Mouse (Mus musculus) MEL (cell line): ENCODE results near the gene Gm6583. TPM values are rescaled to one million over a fixed set of nuclear protein-coding genes. Genes with fewer than 3 reads are reported as not detected.
A peak's percentile ranks its signal among the peaks of the same experiment; 100 is the strongest.

Source experiments
- DNase-seq: peaks from one replicate; pipeline ENCODE4 v3.0.0; 2011; ENCODE audit warnings: low read depth, low spot score
- H3K27ac ChIP-seq: 2 replicates; pipeline ENCODE4 v1.5.1; 2012; ENCODE audit warnings: low read depth, mild to moderate bottlenecking, control low read depth, low read length, moderate library complexity; ENCODE audit not compliant: control insufficient read depth
- H3K27me3 ChIP-seq, 2 experiments: fragments of 150-350 bp in 1 of 2; sonication (generic) in 1 of 2; 2 replicates each; pipeline ENCODE4 v1.6.1; 2012; ENCODE audit warnings: low read length in 2 of 2, mild to moderate bottlenecking in 2 of 2, improper control_type of control experiment in 1 of 2, moderate library complexity in 1 of 2; ENCODE audit not compliant: insufficient read depth in 2 of 2, control insufficient read depth in 1 of 2
- H3K36me3 ChIP-seq, 2 experiments: 2 replicates each; pipeline ENCODE4 v1.6.1; 2012 to 2014; ENCODE audit warnings: low read length in 2 of 2, improper control_type of control experiment in 1 of 2, inconsistent platforms in 1 of 2, mild to moderate bottlenecking in 1 of 2; ENCODE audit not compliant: insufficient read depth in 2 of 2, control insufficient read depth in 1 of 2
- H3K4me1 ChIP-seq, 2 experiments: fragments of 150-350 bp in 1 of 2; sonication (generic) in 1 of 2; 2 replicates each; pipeline ENCODE4 v1.6.1; 2012; ENCODE audit warnings: low read length in 2 of 2, improper control_type of control experiment in 1 of 2, mild to moderate bottlenecking in 1 of 2; ENCODE audit not compliant: insufficient read depth in 2 of 2, control insufficient read depth in 1 of 2
- H3K4me3 ChIP-seq, 2 experiments: fragments of 150-350 bp in 1 of 2; sonication (generic) in 1 of 2; 2 replicates each; pipeline ENCODE4 v1.5.1; 2012; ENCODE audit warnings: low read depth in 2 of 2, low read length in 2 of 2, mild to moderate bottlenecking in 2 of 2, moderate library complexity in 2 of 2, control low read depth in 1 of 2, improper control_type of control experiment in 1 of 2; ENCODE audit not compliant: control insufficient read depth in 1 of 2, insufficient read depth in 1 of 2
- H3K79me2 ChIP-seq: 2 replicates; pipeline ENCODE4 v1.6.1; 2012; ENCODE audit warnings: mild to moderate bottlenecking, low read length, moderate library complexity; ENCODE audit not compliant: control insufficient read depth, poor library complexity, insufficient read depth
- H3K9ac ChIP-seq: 2 replicates; pipeline ENCODE4 v1.6.1; 2012; ENCODE audit warnings: low read depth, mild to moderate bottlenecking, control low read depth, low read length, moderate library complexity; ENCODE audit not compliant: control insufficient read depth, poor library complexity, severe bottlenecking
- H3K9me3 ChIP-seq: fragments of 150-350 bp; sonication (generic); replicated peaks from 2 replicates; pipeline ENCODE4 v1.6.1; 2012; ENCODE audit warnings: mild to moderate bottlenecking, low read length, improper control_type of control experiment, moderate library complexity; ENCODE audit not compliant: insufficient read depth
- BHLHE40 ChIP-seq: IDR thresholded peaks from 2 replicates; pipeline ENCODE4 v1.6.1; 2012; ENCODE audit warnings: low read depth, mild to moderate bottlenecking, inconsistent platforms, low read length, improper control_type of control experiment, borderline replicate concordance
- CHD1 ChIP-seq: IDR thresholded peaks from 2 replicates; pipeline ENCODE4 v1.6.1; 2012; ENCODE audit warnings: low read depth, mild to moderate bottlenecking, inconsistent platforms, low read length, improper control_type of control experiment
- EP300 ChIP-seq, 2 experiments: IDR thresholded peaks; 2 replicates each; pipeline ENCODE4 v1.6.1; 2011; ENCODE audit warnings: improper control_type of control experiment in 2 of 2, low read length in 2 of 2, low read depth in 1 of 2, mild to moderate bottlenecking in 1 of 2
- ETS1 ChIP-seq: IDR thresholded peaks from 2 replicates; pipeline ENCODE4 v1.6.1; 2012; ENCODE audit warnings: low read depth, mild to moderate bottlenecking, inconsistent platforms, low read length, improper control_type of control experiment, moderate library complexity
- JUND ChIP-seq: IDR thresholded peaks from 2 replicates; pipeline ENCODE4 v1.6.1; 2011; ENCODE audit warnings: low read depth, mild to moderate bottlenecking, improper control_type of control experiment, low read length
- KAT2A ChIP-seq: conservative IDR thresholded peaks from 2 replicates; pipeline ENCODE4 v1.6.1; 2012; ENCODE audit warnings: low read depth, low read length, improper control_type of control experiment, inconsistent platforms
- MAX ChIP-seq: IDR thresholded peaks from 2 replicates; pipeline ENCODE4 v1.6.1; 2011; ENCODE audit warnings: low read length, improper control_type of control experiment
- MEF2A ChIP-seq: IDR thresholded peaks from 2 replicates; pipeline ENCODE4 v1.6.1; 2014; ENCODE audit warnings: low read depth, mild to moderate bottlenecking, inconsistent platforms, low read length, improper control_type of control experiment; ENCODE audit not compliant: poor library complexity, insufficient replicate concordance, severe bottlenecking; ENCODE audit errors: extremely low read depth
- MYC ChIP-seq: IDR thresholded peaks from 2 replicates; pipeline ENCODE4 v1.6.1; 2011; ENCODE audit warnings: low read depth, mild to moderate bottlenecking, low read length, improper control_type of control experiment, moderate library complexity
- NELFE ChIP-seq: IDR thresholded peaks from 2 replicates; pipeline ENCODE4 v1.6.1; 2011; ENCODE audit warnings: low read depth, low read length, improper control_type of control experiment
- NRF1 ChIP-seq: IDR thresholded peaks from 2 replicates; pipeline ENCODE4 v1.6.1; 2014; ENCODE audit warnings: low read depth, mild to moderate bottlenecking, inconsistent platforms, low read length, improper control_type of control experiment, moderate library complexity; ENCODE audit not compliant: poor library complexity, insufficient read depth, severe bottlenecking
- POLR2A ChIP-seq, 2 experiments: IDR thresholded peaks; 2 replicates each; pipeline ENCODE4 v1.6.1; 2011 to 2012; ENCODE audit warnings: low read length in 2 of 2, mild to moderate bottlenecking in 2 of 2, control low read depth in 1 of 2, improper control_type of control experiment in 1 of 2, low read depth in 1 of 2, moderate library complexity in 1 of 2; ENCODE audit not compliant: control insufficient read depth in 1 of 2, insufficient read depth in 1 of 2, poor library complexity in 1 of 2
- POLR2AphosphoS5 ChIP-seq: IDR thresholded peaks from 2 replicates; pipeline ENCODE4 v1.6.1; 2012; ENCODE audit warnings: low read depth, borderline replicate concordance, mild to moderate bottlenecking, inconsistent platforms, low read length, moderate library complexity, mixed read lengths
- SMC3 ChIP-seq: IDR thresholded peaks from 2 replicates; pipeline ENCODE4 v1.6.1; 2011; ENCODE audit warnings: low read depth, low read length, improper control_type of control experiment
- TAL1 ChIP-seq: IDR thresholded peaks from 2 replicates; pipeline ENCODE4 v1.6.1; 2012; ENCODE audit warnings: mild to moderate bottlenecking, inconsistent platforms, low read length, moderate library complexity, mixed read lengths
- TBP ChIP-seq: IDR thresholded peaks from 2 replicates; pipeline ENCODE4 v1.8.0; 2011; ENCODE audit warnings: low read depth, low read length, improper control_type of control experiment
- ZMIZ1 ChIP-seq: IDR thresholded peaks from 2 replicates; pipeline ENCODE4 v1.6.1; 2012; ENCODE audit warnings: low read depth, mild to moderate bottlenecking, inconsistent platforms, low read length, improper control_type of control experiment, moderate library complexity
- ZNF384 ChIP-seq: IDR thresholded peaks from 2 replicates; pipeline ENCODE4 v1.6.1; 2012; ENCODE audit warnings: low read depth, mild to moderate bottlenecking, inconsistent platforms, low read length, improper control_type of control experiment
- polyA plus RNA-seq, 2 experiments: library from polyadenylated mRNA; stranded (reverse) in 1 of 2; unstranded in 1 of 2; fragments of >175 nt in 1 of 2; fragments of >200 nt in 1 of 2; gene quantifications; 2 replicates each; pipeline versions ENCODE4 v1.2.1 to v1.2.4; 2012; ENCODE audit warnings: low replicate concordance in 2 of 2, low read depth in 1 of 2; ENCODE audit not compliant: insufficient read length in 2 of 2, insufficient read depth in 1 of 2, missing spikeins in 1 of 2
- total RNA-seq: library from RNA; depleted of rRNA; stranded (reverse); fragments of 300-350 nt; gene quantifications from 2 replicates; pipeline ENCODE4 v1.2.3, GENCODE M21; 2012

The Gm6583 gene
- total and polyA plus RNA-seq, 3 experiments, result 0.04 to 0.11 TPM; not detected in 1

- DNase-seq, result no peak
- H3K27me3 ChIP-seq, result no peaks in the 10 kb centered on the region
- H3K27ac ChIP-seq, result no peak overlapping the region
- no peak overlapping the region for H3K4me3 ChIP-seq
- H3K36me3 ChIP-seq, result peaks cover under 1 to 2% of the 10 kb centered on the region in 2 experiments; a peak in 3 of 4 replicates
- 0 out of 4 replicates have a peak, but pooled peaks cover 0 to 3% of the 10 kb centered on the region in 2 experiments for H3K4me1 ChIP-seq
- no peaks in the 10 kb centered on the region for H3K9me3 ChIP-seq
- H3K9ac ChIP-seq, result no peak overlapping the region
- H3K79me2 ChIP-seq, result no peaks in the 10 kb centered on the region
- TF ChIP-seq EP300 (IDR thresholded peaks at IDR 0.05; ENCODE audit: low read depth in 1 of 2, low read length in 2 of 2) (no peak), ETS1 (no peak), JUND (no peak), CHD1 (no peak), MEF2A (no peak), KAT2A (no peak), NELFE (no peak), POLR2A (IDR thresholded peaks at IDR 0.05; ENCODE audit: control insufficient read depth in 1 of 2, insufficient read depth in 1 of 2, low read depth in 1 of 2, low read length in 2 of 2, poor library complexity in 1 of 2) (no peak), MAX (no peak), POLR2AphosphoS5 (no peak), TAL1 (no peak)
These were observed 8.5 kb upstream of the Gm6583 start for GRCm38 (mm10) chr5:112364184-112364797.

- Histone ChIP-seq H3K4me1 (0 out of 4 replicates have a peak, but pooled peaks cover 0 to 5% of the 10 kb centered on the region in 2 experiments), H3K4me3 (no peak overlapping the region), H3K36me3 (peaks cover 2 to 3% of the 10 kb centered on the region in 2 experiments; a peak in 3 of 4 replicates), H3K27me3 (no peaks in the 10 kb centered on the region), H3K9ac (no peak overlapping the region), H3K9me3 (no peaks in the 10 kb centered on the region), H3K27ac (0 out of 2 replicates have a peak overlapping the region, but pooled peaks have one; percentile 5), H3K79me2 (no peaks in the 10 kb centered on the region)
- no peak for DNase-seq
- TF ChIP-seq JUND, result no peak
- TF ChIP-seq TBP, result no peak
- TF ChIP-seq SMC3, result no peak
- no peak for TF ChIP-seq MYC
- TF ChIP-seq BHLHE40, result no peak
- TF ChIP-seq MAX, result no peak
- TF ChIP-seq NELFE, result no peak
- TF ChIP-seq ETS1, result no peak
- no peak for TF ChIP-seq ZNF384
- TF ChIP-seq NRF1, result no peak
- no peak for TF ChIP-seq EP300 (IDR thresholded peaks at IDR 0.05; ENCODE audit: low read depth in 1 of 2, low read length in 2 of 2)
- no peak for TF ChIP-seq ZMIZ1
These were observed 4.2 kb upstream of the Gm6583 start for GRCm38 (mm10) chr5:112360077-112360476.
